Mouse (Mus musculus) stomach, postnatal 0 days (tissue): ENCODE data around the gene Gm32717. TPM values are rescaled to one million over a fixed set of nuclear protein-coding genes. Genes with fewer than 3 reads are reported as not detected.
"Not testable (repeated sequence)": the region's sequence is repeated elsewhere in the genome, so short reads cannot be mapped to it uniquely, and the experiment has no call there.

Source experiments
- ATAC-seq: fragments of 200-750 bp; cut with Nextera tagmentation; 2 replicates; pipeline ENCODE4 v1.8.0; 2017; ENCODE audit not compliant: low FRiP score, low TSS enrichment
- DNase-seq: peaks from one replicate; pipeline ENCODE4 v3.0.0-alpha.2; 2016; ENCODE audit warnings: low spot score
- H3K27ac ChIP-seq: fragments of 300-500 bp; sonication (generic); replicated peaks from 2 replicates; pipeline ENCODE4 v1.5.1; 2014; ENCODE audit warnings: mild to moderate bottlenecking, control low read depth
- H3K27me3 ChIP-seq: fragments of 300-500 bp; sonication (generic); 2 replicates; pipeline ENCODE4 v1.6.1; 2014; ENCODE audit warnings: low read length; ENCODE audit not compliant: control insufficient read depth, insufficient read depth
- H3K36me3 ChIP-seq: fragments of 300-500 bp; sonication (generic); 2 replicates; pipeline ENCODE4 v1.6.1; 2014; ENCODE audit warnings: low read length, mixed read lengths; ENCODE audit not compliant: control insufficient read depth, insufficient read depth
- H3K4me1 ChIP-seq: fragments of 300-500 bp; sonication (generic); replicated peaks from 2 replicates; pipeline ENCODE4 v1.6.1; 2014; ENCODE audit warnings: antibody characterized with exemption; ENCODE audit not compliant: control insufficient read depth, insufficient read depth
- H3K4me2 ChIP-seq: fragments of 300-500 bp; sonication (generic); replicated peaks from 2 replicates; pipeline ENCODE4 v1.6.1; 2014; ENCODE audit warnings: low read depth, mild to moderate bottlenecking, control low read depth, moderate library complexity
- H3K4me3 ChIP-seq: fragments of 300-500 bp; sonication (generic); 2 replicates; pipeline ENCODE4 v1.5.1; 2014; ENCODE audit warnings: low read depth, low read length, control low read depth
- H3K9ac ChIP-seq: fragments of 300-500 bp; sonication (generic); 2 replicates; pipeline ENCODE4 v1.6.1; 2014; ENCODE audit warnings: mild to moderate bottlenecking, low read length, control low read depth, mixed read lengths
- H3K9me3 ChIP-seq: fragments of 300-500 bp; sonication (generic); 2 replicates; pipeline ENCODE4 v1.6.1; 2016; ENCODE audit warnings: low read length; ENCODE audit not compliant: control insufficient read depth
- WGBS: fragments of 180-500 bp; shearing (Covaris S2); extraction: QIAGEN DNeasy Blood & Tissue Kit; methylation state at CpG from one replicate; pipeline ENCODE4 v1.1.7; 2014; 5-methylcytosine and 5-hydroxymethylcytosine counted together
- polyA plus RNA-seq: library from polyadenylated mRNA; unstranded; fragments of >200 nt; fragmentation: Nextera tagmentation; extraction: Ambion mirVana; gene quantifications from 2 replicates; pipeline ENCODE4 v1.2.1, GENCODE M21; 2015

Gene Gm32717
- polyA plus RNA-seq: not detected in 2 replicates

GRCm38 (mm10) chr10:118240680-118241079 lies at the start of gene Gm32717:
TSS of gene Gm32717 (minus strand) at chr10:118240780.
- not testable (repeated sequence) for H3K27ac ChIP-seq, H3K27me3 ChIP-seq, H3K4me3 ChIP-seq, H3K4me1 ChIP-seq, H3K9ac ChIP-seq, H3K9me3 ChIP-seq, ATAC-seq, DNase-seq, H3K4me2 ChIP-seq, H3K36me3 ChIP-seq
- no CpG with 5 or more reads among the region's 13 CpGs for WGBS

- 100% methylated on average over 1 of the region's 5 CpGs for WGBS
- not testable (repeated sequence) for ATAC-seq, DNase-seq, H3K4me2 ChIP-seq, H3K9me3 ChIP-seq, H3K4me1 ChIP-seq, H3K27me3 ChIP-seq, H3K27ac ChIP-seq, H3K9ac ChIP-seq, H3K36me3 ChIP-seq, H3K4me3 ChIP-seq
Observed at GRCm38 (mm10) chr10:118283016-118283415, 42.4 kb upstream of the Gm32717 start.

- WGBS: 67% methylated on average over 7 of the region's 7 CpGs
- H3K4me2 ChIP-seq: not testable (repeated sequence)
Observed at GRCm38 (mm10) chr10:118282565-118282964, 42.0 kb upstream of the Gm32717 start.

GRCm38 (mm10) chr10:118278069-118278468 lies 37.5 kb upstream of the Gm32717 start:
- H3K9me3 ChIP-seq, ATAC-seq, H3K27ac ChIP-seq, H3K36me3 ChIP-seq, H3K9ac ChIP-seq, H3K27me3 ChIP-seq, H3K4me3 ChIP-seq, H3K4me1 ChIP-seq, H3K4me2 ChIP-seq, DNase-seq: not testable (repeated sequence)
- WGBS: no CpG with 5 or more reads among the region's 4 CpGs

More at GRCm38 (mm10) chr10:118282565-118282964, 42.0 kb upstream of the Gm32717 start:
- not testable (repeated sequence) for H3K4me1 ChIP-seq, H3K9me3 ChIP-seq, H3K4me3 ChIP-seq, H3K27ac ChIP-seq, H3K9ac ChIP-seq, H3K27me3 ChIP-seq, DNase-seq, H3K36me3 ChIP-seq
- peak; percentile 18; the same call in 1 of the 2 replicates for ATAC-seq

- ATAC-seq, H3K9ac ChIP-seq, H3K27ac ChIP-seq, H3K9me3 ChIP-seq, H3K27me3 ChIP-seq, H3K4me1 ChIP-seq, H3K36me3 ChIP-seq, DNase-seq, H3K4me3 ChIP-seq, H3K4me2 ChIP-seq: not testable (repeated sequence)
- 100% methylated on average over 1 of the region's 2 CpGs for WGBS
Observed at GRCm38 (mm10) chr10:118271416-118271815, 30.8 kb upstream of the Gm32717 start.

- not testable (repeated sequence) for H3K36me3 ChIP-seq, H3K9ac ChIP-seq, H3K4me1 ChIP-seq, H3K4me2 ChIP-seq, DNase-seq, ATAC-seq, H3K9me3 ChIP-seq, H3K4me3 ChIP-seq, H3K27me3 ChIP-seq, H3K27ac ChIP-seq
- WGBS: 18% methylated on average over 2 of the region's 8 CpGs
Observed at GRCm38 (mm10) chr10:118268812-118269211, 28.2 kb upstream of the Gm32717 start.

GRCm38 (mm10) chr10:118258388-118258787 lies 17.8 kb upstream of the Gm32717 start, which contains the start of gene Gm32802:
TSS of gene Gm32802 (plus strand) at chr10:118258688.
- H3K27me3 ChIP-seq, H3K27ac ChIP-seq, H3K36me3 ChIP-seq, H3K4me1 ChIP-seq, ATAC-seq, H3K4me3 ChIP-seq, DNase-seq, H3K9ac ChIP-seq, H3K4me2 ChIP-seq, H3K9me3 ChIP-seq: not testable (repeated sequence)
- WGBS: no CpG with 5 or more reads among the region's 13 CpGs
